Mouse (Mus musculus) fat pad, adult 2 months (tissue): ENCODE results near the gene Vps72.
"Not testable (repeated sequence)": the region's sequence is repeated elsewhere in the genome, so short reads cannot be mapped to it uniquely, and the experiment has no call there.

ENCODE experiments used
- DNase-seq: peaks from one replicate; pipeline ENCODE4 v3.0.0-alpha.2; 2011; ENCODE audit warnings: low read depth, low spot score; ENCODE audit errors: extremely low read depth

The Vps72 gene

GRCm38 (mm10) chr3:95133176-95133575 is 22.4 kb downstream of the Vps72 start:
- DNase-seq = no peak

- peak; percentile 82 for DNase-seq
Observed at GRCm38 (mm10) chr3:95133680-95134101, 22.9 kb downstream of the Vps72 start, which contains the start of the genes Scnm1 and Lysmd1. Gene Scnm1 (minus strand): TSS chr3:95134011. Gene Lysmd1 (plus strand): TSS chr3:95134088.

GRCm38 (mm10) chr3:95134133-95134532 is 23.3 kb downstream of the Vps72 start:
- not testable (repeated sequence) for DNase-seq

DNA sequence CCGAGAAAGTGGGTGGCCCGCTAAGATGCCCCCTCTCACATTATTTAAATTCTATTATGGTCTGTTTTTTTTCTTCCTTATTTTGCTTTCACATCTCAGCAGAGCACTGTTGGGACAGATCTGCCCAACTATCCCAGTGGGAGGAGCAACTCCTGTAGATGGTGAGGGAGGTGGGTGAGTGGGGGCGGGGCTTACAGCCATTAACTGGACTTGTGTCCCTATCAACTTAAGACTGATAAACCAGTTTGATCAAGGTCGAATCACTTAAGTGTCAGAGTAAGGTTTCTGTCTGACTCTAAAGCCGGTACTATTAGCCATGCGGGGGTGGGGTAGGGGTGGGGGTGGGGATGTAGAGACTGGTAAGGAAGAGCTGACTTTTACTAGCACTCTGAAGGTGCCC is 24.2 kb downstream of the Vps72 start:
- DNase-seq = no peak

DNA sequence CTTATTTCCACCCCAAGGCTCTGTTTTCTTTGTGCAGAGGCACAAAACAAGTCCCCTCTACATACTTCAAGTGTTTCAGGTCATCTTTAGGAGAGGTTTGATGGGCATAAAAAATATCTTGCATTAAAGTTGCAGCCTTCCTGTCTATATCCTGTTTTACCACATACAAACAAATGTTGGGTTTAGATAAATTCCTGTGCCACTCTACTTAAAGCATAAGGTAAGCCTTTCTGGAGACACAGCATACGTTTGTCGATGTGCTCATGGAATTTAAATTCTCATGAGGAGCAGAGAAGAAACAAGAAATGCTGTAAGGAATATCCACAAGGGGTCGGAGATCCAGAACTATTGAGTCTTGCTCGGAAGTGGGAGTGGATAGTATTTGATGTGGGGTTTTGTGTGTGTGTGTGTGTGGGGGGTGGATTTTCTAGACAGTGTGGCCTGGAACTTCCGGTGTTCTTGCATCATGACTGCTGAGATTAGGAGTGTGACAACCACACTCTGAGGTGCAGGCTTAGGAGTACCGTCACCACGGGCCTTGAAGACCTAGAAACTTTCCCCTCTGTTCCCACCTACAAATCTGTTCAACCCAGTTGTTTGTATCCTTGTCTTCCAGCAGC is 24.7 kb downstream of the Vps72 start:
- DNase-seq = no peak

DNA sequence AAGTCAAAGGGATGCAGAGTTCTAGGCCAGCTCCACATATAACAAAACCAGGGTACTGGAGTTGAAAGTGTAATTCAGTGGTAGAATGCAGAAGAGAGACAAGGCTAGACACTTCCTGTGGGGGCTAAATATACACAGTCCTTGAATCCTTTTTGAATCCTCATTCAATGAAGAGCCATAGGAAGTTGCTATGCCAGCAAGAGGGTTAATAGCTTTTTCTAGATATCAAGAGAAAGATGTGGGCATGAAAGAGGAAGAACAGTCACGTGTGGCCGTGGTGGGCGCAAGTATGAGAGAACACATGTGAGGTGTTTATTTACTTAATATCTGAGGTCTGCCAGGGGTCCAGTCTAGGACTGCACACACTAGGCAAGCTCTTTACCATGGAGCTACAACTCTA is 25.5 kb downstream of the Vps72 start:
- no peak for DNase-seq

DNA sequence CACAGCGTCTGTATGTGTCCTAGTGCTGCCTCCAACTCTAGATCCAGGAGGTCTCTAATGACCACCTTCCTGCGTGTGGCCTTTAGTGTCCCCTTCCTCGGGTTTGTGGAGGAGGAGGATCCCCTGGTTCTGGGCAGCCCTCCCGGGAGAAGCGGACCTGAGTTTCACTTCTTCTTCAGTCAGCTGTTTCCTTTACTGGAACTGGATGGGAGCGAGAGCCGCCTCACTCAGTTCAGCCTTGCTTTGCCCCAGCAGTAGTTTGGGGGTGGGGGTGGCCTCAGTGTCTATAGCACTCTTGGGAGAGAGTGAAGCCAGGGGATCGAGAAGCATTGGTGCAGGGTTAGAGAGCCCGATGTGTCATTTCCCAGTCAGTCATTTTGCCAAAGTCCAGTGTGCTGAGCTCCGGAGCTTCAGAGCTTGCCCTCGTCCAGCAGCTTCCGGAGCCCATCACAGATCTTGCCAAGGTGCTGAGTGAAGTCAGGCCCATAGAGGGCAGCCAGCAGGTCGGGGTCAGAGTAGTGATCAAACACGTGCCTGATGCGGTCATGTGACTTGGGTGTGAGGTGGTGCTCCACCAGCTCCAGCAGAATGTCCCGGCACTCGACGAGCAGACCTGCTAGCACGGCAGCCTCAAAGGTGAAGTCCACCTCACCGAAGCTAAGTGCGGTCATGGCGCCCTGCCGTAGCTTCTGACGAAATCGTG is 28.9 kb downstream of the Vps72 start:
- no peak for DNase-seq

DNA sequence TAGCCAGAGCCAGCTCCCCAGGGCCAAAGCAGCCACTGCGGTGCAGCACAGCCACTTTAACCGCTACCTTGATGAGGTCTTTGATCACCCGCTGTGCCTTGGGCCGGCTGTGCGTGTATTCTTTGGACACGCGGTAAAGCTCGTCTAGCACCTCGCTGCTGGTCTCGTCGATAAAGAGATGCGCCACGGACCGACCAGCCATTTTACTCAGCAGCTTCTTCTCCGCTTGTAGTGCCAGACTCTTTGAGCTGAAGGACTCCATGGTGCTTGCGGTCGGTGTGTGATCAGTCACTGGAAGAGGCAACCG is 29.4 kb downstream of the Vps72 start:
- DNase-seq = no peak

DNA sequence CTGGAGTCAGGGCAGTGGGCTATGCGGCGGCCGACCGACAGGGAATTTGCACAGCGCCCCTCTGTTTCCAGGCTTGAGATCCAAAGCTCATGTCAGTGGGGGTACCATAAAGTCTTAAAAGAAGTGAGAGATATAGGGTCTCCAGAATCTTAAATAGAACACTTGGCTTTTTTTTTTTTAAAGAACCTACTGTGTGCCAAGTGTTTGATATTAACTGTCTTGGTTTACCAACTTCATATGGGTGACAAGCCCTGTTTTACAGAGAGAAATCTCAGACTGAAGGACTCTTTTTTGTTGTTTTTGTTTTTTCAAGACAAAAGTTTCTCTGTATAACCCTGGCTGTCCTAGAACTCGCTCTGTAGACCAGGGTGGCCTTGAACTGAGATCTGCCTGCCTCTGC is 30.0 kb downstream of the Vps72 start:
- no peak for DNase-seq

DNA sequence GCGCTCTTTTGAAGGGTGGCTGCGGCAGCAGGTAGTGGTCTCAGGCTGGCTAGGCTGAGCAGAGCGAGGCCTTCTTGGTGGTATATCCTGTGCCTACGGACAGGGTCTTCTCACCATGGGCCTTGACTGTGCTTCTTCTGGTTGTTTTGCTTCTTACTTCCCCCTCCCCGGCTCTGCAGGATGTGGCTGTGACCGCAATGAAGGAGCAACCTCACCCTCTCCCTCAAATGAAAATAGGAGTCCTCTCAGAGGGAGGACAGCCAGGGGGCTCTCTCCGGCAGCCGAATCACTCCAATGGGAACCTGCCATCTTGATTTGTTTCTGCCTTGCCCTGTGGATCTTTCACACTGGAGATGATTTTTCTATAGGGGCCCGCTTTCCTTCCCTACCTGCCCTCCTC is 30.7 kb downstream of the Vps72 start:
- no peak for DNase-seq

- no peak for DNase-seq
Observed at GRCm38 (mm10) chr3:95141952-95142616, 31.3 kb downstream of the Vps72 start, which contains the start of gene Tnfaip8l2. Gene Tnfaip8l2 (minus strand): TSS chr3:95142360.

GRCm38 (mm10) chr3:95142617-95143011 is 31.8 kb downstream of the Vps72 start:
- no peak for DNase-seq

- DNase-seq = no peak
Observed at GRCm38 (mm10) chr3:95147924-95148323, 37.1 kb downstream of the Vps72 start.

GRCm38 (mm10) chr3:95153874-95154273 is 43.1 kb downstream of the Vps72 start:
- no peak for DNase-seq

DNA sequence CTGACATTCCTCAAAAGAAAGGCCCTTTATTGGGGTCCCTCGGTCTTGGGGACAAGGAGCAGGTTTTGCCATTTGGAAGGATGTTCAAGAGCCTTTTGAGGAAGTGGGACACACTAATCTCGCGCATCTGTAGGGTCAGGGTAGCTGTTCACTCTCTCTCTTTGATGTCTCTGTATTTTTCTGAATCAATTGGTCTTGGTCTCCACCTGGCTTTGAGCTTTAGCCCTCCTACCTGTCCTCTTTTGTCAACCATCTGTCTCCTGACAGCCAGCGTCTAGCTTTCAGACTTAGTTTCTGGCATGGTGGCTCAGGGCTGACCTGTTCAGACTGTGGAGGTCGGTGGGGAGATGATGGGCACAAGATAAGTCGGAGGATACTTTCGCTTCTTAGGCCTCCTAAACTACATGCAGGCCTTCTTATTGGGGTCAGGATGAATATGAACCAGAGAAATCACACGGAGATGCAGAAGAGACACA is 48.7 kb downstream of the Vps72 start:
- no peak for DNase-seq

GRCm38 (mm10) chr3:95159987-95160963 is 49.5 kb downstream of the Vps72 start, which contains the start of gene Sema6c:
Gene Sema6c (plus strand): TSS chr3:95160457.
- no peak for DNase-seq

GRCm38 (mm10) chr3:95161041-95161551 is 50.3 kb downstream of the Vps72 start:
- DNase-seq = no peak

- no peak for DNase-seq
Observed at GRCm38 (mm10) chr3:95161618-95162344, 51.0 kb downstream of the Vps72 start.

- no peak for DNase-seq
Observed at GRCm38 (mm10) chr3:95162345-95162628, 51.5 kb downstream of the Vps72 start.
